Mouse (Mus musculus) midbrain, embryonic 16.5 days (tissue): ENCODE data around the gene Gm20518. TPM values are rescaled to one million over a fixed set of nuclear protein-coding genes. Genes with fewer than 3 reads are reported as not detected.
A peak's percentile ranks its signal among the peaks of the same experiment; 100 is the strongest.

Source experiments
- ATAC-seq: fragments of 200-750 bp; cut with Nextera tagmentation; 2 replicates; pipeline ENCODE4 v1.8.0; 2017; ENCODE audit warnings: moderate TSS enrichment
- H3K27ac ChIP-seq: fragments of 300-500 bp; sonication (generic); 2 replicates; pipeline ENCODE4 v1.5.1; 2014; ENCODE audit warnings: mild to moderate bottlenecking, low read length, mixed read lengths
- H3K27me3 ChIP-seq: fragments of 300-500 bp; sonication (generic); 2 replicates; pipeline ENCODE4 v1.6.1; 2014; ENCODE audit warnings: low read depth, low read length, mixed read lengths; ENCODE audit not compliant: control insufficient read depth, insufficient read depth
- H3K36me3 ChIP-seq: fragments of 300-500 bp; sonication (generic); 2 replicates; pipeline ENCODE4 v1.6.1; 2014; ENCODE audit warnings: mild to moderate bottlenecking, low read length, moderate library complexity, mixed read lengths; ENCODE audit not compliant: control insufficient read depth, insufficient read depth
- H3K4me1 ChIP-seq: fragments of 300-500 bp; sonication (generic); 2 replicates; pipeline ENCODE4 v1.6.1; 2014; ENCODE audit warnings: mild to moderate bottlenecking, low read length, mixed read lengths; ENCODE audit not compliant: control insufficient read depth, insufficient read depth
- H3K4me2 ChIP-seq: fragments of 300-500 bp; sonication (generic); 2 replicates; pipeline ENCODE4 v1.6.1; 2014; ENCODE audit warnings: mild to moderate bottlenecking, low read length, mixed read lengths
- H3K4me3 ChIP-seq: fragments of 300-500 bp; sonication (generic); 2 replicates; pipeline ENCODE4 v1.5.1; 2014; ENCODE audit warnings: low read depth, mild to moderate bottlenecking, low read length, moderate library complexity, mixed read lengths
- H3K9ac ChIP-seq: fragments of 300-500 bp; sonication (generic); 2 replicates; pipeline ENCODE4 v1.6.1; 2014; ENCODE audit warnings: low read depth, low read length, mixed read lengths
- H3K9me3 ChIP-seq: fragments of 300-500 bp; sonication (generic); replicated peaks from 2 replicates; pipeline ENCODE4 v1.6.1; 2014; ENCODE audit warnings: mild to moderate bottlenecking, low read length, mixed read lengths; ENCODE audit not compliant: control insufficient read depth, poor library complexity, severe bottlenecking
- WGBS: fragments of 180-500 bp; shearing (Covaris S2); extraction: QIAGEN DNeasy Blood & Tissue Kit; methylation state at CpG from one replicate; pipeline ENCODE4 v1.1.7; 2014; 5-methylcytosine and 5-hydroxymethylcytosine counted together
- polyA plus RNA-seq: library from polyadenylated mRNA; unstranded; fragments of >200 nt; fragmentation: Nextera tagmentation; extraction: Ambion mirVana; gene quantifications from 2 replicates; pipeline ENCODE4 v1.2.1, GENCODE M21; 2015

Gm20518 gene
- polyA plus RNA-seq, 1 experiment from 2014 or later: 0.49 TPM

DNA sequence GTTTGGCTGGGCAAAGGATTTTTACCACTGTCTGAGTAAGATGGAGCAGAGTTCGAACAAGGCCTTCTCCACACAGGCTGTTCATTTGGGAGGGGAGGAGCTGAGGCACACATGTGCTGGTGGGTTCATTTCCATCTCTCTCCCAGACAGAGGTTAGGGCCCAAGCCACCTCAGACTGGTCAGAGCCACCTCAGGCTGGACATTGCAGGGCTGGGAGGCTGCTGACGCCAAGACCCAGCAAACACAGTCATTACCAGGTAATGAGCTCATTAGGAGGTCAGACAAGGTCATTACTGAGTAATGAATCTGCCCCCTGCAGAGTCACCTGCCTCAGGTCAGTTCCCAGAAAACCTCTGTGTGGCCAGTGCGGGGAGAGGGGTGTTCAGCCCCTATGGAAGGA, 62.6 kb downstream of the Gm20518 start:
- Histone ChIP-seq H3K36me3 (no peaks in the 10 kb centered on the region), H3K4me2 (no peak overlapping the region), H3K9me3 (no peaks in the 10 kb centered on the region), H3K27me3 (peaks cover 18% of the 10 kb centered on the region), H3K27ac (no peak overlapping the region), H3K4me1 (peaks cover 5% of the 10 kb centered on the region; the same call in 1 of the 2 replicates), H3K4me3 (no peak overlapping the region), H3K9ac (no peak overlapping the region)
- WGBS: 53% methylated on average over 3 of the region's 3 CpGs
- no peak for ATAC-seq

DNA sequence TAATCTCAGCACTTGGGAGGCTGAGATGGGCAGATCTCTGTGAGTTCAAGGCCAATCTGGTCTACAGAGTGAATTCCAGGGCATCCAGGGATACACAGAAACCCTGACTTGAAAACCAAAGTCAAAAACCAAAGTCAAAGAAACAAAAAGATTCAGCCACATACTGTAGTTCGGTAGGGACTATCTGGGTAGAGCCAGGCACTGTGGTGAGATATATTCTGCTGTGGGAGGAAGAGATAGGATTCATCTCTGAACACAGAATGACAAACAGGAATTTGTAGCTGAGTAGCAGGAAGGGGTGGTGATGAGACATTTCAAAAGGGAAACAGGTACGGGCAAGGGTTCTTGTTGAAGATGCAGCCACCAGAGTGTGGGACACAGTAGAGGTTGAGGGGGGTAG, 63.2 kb downstream of the Gm20518 start:
- no peaks in the 10 kb centered on the region for H3K36me3 ChIP-seq
- H3K27ac ChIP-seq: no peak overlapping the region
- no peaks in the 10 kb centered on the region for H3K9me3 ChIP-seq
- H3K9ac ChIP-seq: no peak overlapping the region
- H3K4me3 ChIP-seq: no peak overlapping the region
- H3K27me3 ChIP-seq: peaks cover 18% of the 10 kb centered on the region
- H3K4me1 ChIP-seq: peaks cover 5% of the 10 kb centered on the region; the same call in 1 of the 2 replicates
- no peak for ATAC-seq
- no peak overlapping the region for H3K4me2 ChIP-seq
- 93% methylated on average over 2 of the region's 2 CpGs for WGBS

DNA sequence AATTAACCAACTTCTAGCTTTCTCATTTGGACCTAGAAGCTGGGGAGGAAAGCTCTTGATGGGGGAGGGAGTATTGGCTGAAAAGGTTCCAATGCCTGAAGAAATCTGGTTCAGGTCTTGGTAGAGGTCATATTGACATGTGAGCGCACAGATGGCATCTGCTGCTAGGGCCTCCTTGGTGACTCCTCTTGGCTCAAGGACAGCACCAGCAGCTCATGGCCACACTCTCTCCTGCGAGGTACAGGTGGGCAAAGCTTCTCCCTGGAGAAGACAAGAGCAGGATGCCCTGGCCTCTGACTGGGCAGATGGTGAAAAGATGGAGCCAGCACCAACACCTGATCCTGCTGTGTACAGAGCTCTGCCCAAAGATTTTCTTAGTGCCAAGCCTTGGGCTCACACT, 65.0 kb downstream of the Gm20518 start:
- WGBS: 83% methylated on average over 2 of the region's 2 CpGs
- H3K4me2 ChIP-seq: no peak overlapping the region
- no peak overlapping the region for H3K9ac ChIP-seq
- H3K4me3 ChIP-seq: no peak overlapping the region
- no peaks in the 10 kb centered on the region for H3K4me1 ChIP-seq
- no peaks in the 10 kb centered on the region for H3K36me3 ChIP-seq
- H3K9me3 ChIP-seq: no peaks in the 10 kb centered on the region
- ATAC-seq: no peak
- no peak overlapping the region for H3K27ac ChIP-seq
- peaks cover 11% of the 10 kb centered on the region for H3K27me3 ChIP-seq

DNA sequence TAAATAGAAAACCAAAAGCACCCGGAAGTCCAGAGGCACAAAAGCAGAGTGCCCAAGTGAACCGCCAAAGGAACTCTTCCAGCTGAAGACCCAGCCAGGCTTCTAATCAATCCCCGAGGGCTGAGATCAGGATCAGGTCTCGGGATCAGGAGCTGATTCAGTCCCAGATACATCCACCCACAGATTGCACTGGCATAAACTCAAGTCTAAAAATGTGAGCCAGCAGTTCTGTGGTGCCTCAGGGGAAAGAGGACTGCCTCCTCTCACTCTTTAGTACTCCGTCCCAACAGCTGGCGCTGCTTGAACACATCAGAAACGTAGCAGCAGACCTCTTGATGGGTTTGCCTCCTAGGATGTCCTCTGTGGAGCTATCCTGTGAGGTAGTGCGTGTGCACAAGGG, 74.9 kb downstream of the Gm20518 start:
- Histone ChIP-seq H3K9ac (peak overlapping the region; percentile 74), H3K27me3 (peaks cover 9% of the 10 kb centered on the region), H3K4me1 (peaks cover 14% of the 10 kb centered on the region), H3K36me3 (no peaks in the 10 kb centered on the region), H3K4me2 (peak overlapping the region; percentile 85), H3K9me3 (no peaks in the 10 kb centered on the region), H3K27ac (no peak overlapping the region), H3K4me3 (no peak overlapping the region)
- 81% methylated on average over 8 of the region's 8 CpGs for WGBS
- no peak for ATAC-seq

DNA sequence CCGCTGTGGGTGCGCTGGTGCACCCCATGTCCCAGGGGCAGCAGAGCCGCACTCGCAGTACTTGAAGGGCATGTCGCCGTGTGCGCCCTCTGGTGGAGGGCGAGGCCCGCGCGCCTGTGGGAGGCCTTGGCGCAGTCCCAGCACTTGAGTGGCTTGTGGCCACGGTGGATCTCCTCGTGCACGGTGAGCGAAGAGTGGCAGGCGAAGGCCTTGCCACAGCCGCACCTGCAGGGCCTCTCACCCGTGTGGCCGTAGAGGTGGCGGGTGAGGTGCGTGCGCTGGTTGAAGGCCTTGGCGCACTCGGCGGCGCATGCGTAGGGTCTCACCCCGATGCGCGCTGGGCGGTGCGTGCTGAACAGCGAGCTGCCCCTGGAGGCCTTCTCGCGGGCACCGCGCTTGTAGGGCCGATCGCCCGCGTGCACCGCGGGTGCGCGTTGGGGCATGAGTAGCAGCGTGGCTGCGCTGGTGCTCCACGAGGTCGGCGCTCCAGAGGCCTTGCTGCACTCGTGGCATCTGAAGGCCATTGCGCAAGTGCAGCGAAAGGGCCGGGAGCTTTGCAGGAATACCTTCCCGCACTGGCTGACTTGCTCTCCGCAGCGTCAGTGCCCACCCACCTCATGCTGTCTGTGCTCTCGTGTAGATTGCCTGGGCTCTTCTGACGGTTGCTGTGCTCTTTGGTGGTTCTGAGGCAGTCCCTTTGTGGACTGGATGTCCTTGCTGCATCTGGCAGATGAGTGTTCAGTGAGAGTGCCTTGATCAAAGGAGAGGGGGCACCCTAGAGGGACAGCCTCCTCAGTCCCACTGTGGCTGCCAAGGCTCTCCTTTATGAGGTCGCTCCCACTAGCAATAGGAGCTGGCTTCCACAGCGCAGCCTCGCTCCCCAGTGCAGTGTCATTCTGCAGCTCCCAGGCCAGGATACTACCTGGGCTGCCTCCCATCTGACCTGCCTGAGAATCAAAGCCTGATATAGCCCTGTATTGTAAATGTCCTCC, 75.8 kb downstream of the Gm20518 start:
- peak overlapping the region; percentile 81 for H3K27ac ChIP-seq
- H3K9me3 ChIP-seq: no peaks in the 10 kb centered on the region
- peaks cover 12% of the 10 kb centered on the region for H3K27me3 ChIP-seq
- peak overlapping the region; percentile 74 for H3K9ac ChIP-seq
- 2% methylated on average over 62 of the region's 63 CpGs for WGBS
- no peaks in the 10 kb centered on the region for H3K36me3 ChIP-seq
- peak; percentile 90 for ATAC-seq
- H3K4me2 ChIP-seq: peak overlapping the region; percentile 85
- H3K4me3 ChIP-seq: peak overlapping the region; percentile 60
- H3K4me1 ChIP-seq: peaks cover 14% of the 10 kb centered on the region

DNA sequence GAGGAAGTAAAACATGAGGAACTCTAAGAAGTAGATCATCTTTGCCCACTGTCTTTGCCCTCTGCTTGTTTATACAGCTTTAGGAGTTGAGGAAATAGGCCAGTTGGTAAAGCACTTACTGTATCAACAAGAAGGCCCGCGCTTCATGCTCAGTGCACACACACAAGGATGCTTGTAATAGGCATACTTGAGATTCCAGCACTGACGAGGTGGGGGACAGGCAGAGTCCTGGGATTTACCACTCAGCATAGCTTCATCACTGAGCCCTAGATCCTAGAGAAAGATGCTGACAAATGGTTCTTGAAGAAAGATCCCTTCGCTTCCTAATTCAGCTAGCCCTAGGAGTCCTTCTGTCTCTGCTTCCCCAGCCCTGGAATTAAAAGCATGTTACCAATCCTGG, 78.3 kb downstream of the Gm20518 start:
- Histone ChIP-seq H3K9ac (no peak overlapping the region), H3K9me3 (no peaks in the 10 kb centered on the region), H3K4me3 (no peak overlapping the region), H3K36me3 (no peaks in the 10 kb centered on the region), H3K27ac (no peak overlapping the region), H3K4me2 (no peak overlapping the region), H3K27me3 (peaks cover 12% of the 10 kb centered on the region), H3K4me1 (peaks cover 22% of the 10 kb centered on the region)
- 56% methylated on average over 4 of the region's 4 CpGs for WGBS
- ATAC-seq: no peak

DNA sequence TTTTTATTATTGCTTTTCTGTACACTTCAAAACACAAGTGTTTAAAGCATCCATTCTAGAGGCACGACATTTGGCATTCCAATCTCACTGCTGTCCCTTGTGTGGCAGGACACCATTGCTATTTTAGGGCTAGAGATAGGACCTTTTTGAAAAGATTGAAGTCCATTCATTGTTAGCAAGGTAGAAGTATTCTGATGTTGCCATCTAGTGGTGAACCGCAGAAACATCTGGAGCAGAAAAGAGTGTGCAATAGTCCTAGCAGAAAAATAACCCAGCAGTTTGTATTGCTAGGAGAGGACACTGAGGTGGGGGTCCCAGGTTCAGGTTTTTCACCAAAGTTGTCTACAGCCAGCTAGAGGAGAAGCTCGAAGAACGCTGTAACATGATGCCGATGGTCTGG, 79.4 kb downstream of the Gm20518 start:
- WGBS: 8% methylated on average over 5 of the region's 5 CpGs
- no peaks in the 10 kb centered on the region for H3K9me3 ChIP-seq

DNA sequence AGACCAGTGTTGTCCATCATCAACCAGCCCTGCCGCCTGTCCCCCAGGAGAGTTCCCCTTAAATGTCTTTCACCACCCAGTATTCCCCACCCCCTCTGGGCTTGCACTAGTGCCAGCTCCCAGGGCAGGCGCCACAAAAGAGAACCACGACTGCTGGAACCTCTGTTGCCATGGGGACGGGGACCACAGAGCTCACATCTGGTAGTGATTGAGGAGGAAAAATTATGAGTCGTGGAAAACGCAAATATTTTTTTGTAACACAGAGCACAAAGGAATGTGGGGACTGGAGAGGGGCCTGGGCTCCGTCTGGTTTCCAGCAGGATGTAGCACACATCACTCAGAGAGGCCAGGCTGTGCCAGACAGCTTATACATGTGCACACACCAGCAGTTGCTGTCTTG, 81.8 kb downstream of the Gm20518 start:
- Histone ChIP-seq H3K36me3 (no peaks in the 10 kb centered on the region), H3K4me2 (peak overlapping the region; percentile 12; the same call in 1 of the 2 replicates), H3K9ac (0 out of 2 replicates have a peak overlapping the region, but pooled peaks have one; percentile 20), H3K27ac (peak overlapping the region; percentile 23; the same call in 1 of the 2 replicates), H3K9me3 (no peaks in the 10 kb centered on the region), H3K4me3 (no peak overlapping the region), H3K4me1 (peaks cover 19% of the 10 kb centered on the region), H3K27me3 (peaks cover 24% of the 10 kb centered on the region)
- no peak for ATAC-seq
- 17% methylated on average over 7 of the region's 7 CpGs for WGBS

More for the DNA sequence above, 79.4 kb downstream of the Gm20518 start:
- H3K4me1 ChIP-seq: peaks cover 27% of the 10 kb centered on the region
- peaks cover 12% of the 10 kb centered on the region for H3K27me3 ChIP-seq
- H3K36me3 ChIP-seq: no peaks in the 10 kb centered on the region
- H3K9ac ChIP-seq: no peak overlapping the region
- H3K4me3 ChIP-seq: no peak overlapping the region
- H3K4me2 ChIP-seq: no peak overlapping the region
- H3K27ac ChIP-seq: no peak overlapping the region
- no peak for ATAC-seq

DNA sequence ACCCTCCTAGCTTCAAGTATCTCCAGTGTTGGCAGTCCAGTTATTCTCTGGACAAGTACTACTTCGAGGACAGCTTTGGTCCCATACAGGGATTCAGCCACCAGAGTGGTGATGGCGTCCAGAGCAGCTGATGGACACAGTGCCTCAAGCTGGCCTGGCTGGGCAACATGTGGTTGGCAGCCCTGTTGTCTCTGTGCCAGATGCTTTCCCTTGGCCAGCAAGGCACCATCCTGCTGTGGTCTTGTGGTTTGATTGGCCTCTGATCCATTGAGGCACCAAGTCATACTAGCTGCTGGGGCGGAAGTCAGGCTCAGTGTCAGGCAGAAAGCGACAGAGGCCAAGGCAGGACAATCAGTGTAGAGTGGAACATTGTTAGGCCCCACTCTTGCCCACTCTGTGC, 82.3 kb downstream of the Gm20518 start:
- Histone ChIP-seq H3K4me2 (no peak overlapping the region), H3K9ac (0 out of 2 replicates have a peak overlapping the region, but pooled peaks have one; percentile 20), H3K9me3 (no peaks in the 10 kb centered on the region), H3K27me3 (peaks cover 24% of the 10 kb centered on the region), H3K4me1 (peaks cover 24% of the 10 kb centered on the region), H3K4me3 (no peak overlapping the region), H3K36me3 (no peaks in the 10 kb centered on the region), H3K27ac (no peak overlapping the region)
- ATAC-seq: no peak
- whole genome bisulfite sequencing: 91% methylated on average over 4 of the region's 4 CpGs
